Mouse (Mus musculus): ENCODE data around the gene Elmo3.

- TF ChIP-seq CTCF (IDR thresholded peaks at IDR 0.05; ENCODE audit: control insufficient read depth, insufficient read depth, low read length) (no peak), POLR2A (IDR thresholded peaks at IDR 0.05; ENCODE audit: borderline replicate concordance, control insufficient read depth, low read depth, low read length) (no peak)
These were observed 3.0 kb downstream of the Elmo3 start for GRCm38 (mm10) chr8:105308428-105308827.
